Mouse (Mus musculus) embryonic stem cell, embryonic (primary cell): Measurements from ENCODE around the gene Gpr135.

ENCODE experiments used
- CTCF ChIA-PET, 4 experiments: fragments of 300-600 bp in 2 of 4; fragments of 350-600 bp in 2 of 4; sonication (Branson Sonifier 250); formaldehyde crosslinking; loops; one replicate each; lab custom pipeline; 2022; ENCODE audit warnings: inconsistent platforms in 2 of 4; lab: Charles Lee
- POLR2A ChIA-PET, 4 experiments: fragments of 300-600 bp in 2 of 4; fragments of 350-600 bp in 2 of 4; sonication (Branson Sonifier 250); formaldehyde crosslinking; loops; one replicate each; lab custom pipeline; 2022; ENCODE audit warnings: antibody characterized with exemption in 4 of 4, inconsistent platforms in 1 of 4; lab: Charles Lee

The Gpr135 gene

DNA sequence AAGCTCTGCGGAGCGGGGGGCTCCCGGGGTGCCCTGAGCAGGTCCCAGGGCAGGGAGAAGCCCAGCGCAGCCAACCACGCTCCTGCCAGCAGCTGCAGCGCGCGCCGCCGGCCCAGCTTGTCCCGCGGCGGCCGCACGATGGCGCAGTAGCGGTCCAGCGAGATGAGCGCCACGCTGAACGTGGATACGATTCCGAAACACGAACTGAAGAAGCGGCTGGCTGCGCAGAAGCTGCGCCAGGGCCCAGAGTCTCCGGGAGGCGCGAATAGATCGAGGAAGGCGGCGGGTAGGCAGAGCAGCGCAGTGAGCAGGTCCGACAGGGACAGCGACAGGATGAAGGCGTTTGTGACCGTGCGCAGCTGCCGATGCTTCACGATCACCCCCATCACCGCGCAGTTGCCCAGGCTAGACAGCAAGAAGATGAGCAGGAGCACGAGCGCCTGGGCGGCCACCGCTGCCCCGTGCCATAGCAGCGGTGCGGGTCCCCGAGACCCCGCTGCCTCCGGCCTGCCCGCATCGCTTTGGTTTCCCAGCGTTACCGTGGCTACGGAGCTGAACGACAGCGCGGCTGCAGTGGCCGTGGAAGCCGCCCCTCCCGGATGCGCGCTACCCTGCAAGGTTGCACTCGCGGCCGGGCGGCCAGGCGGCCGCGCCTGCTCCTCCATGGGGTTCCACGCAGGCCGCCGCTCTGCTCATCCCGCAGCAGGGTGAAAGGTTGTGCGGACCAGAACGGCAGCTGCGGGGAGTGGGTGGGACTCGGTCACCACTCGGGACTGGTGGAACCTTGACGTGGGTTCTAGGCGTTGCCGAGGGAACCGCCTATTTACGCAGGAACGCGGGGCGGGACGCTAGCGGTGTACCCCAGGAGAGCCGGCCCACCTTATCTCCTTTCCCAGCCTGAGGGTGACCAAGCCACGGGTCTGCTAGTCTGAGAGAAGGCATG, at the start of gene Gpr135:
Gene Gpr135, minus strand, starts transcription at position 799 of the 943 bp plus-strand sequence.
- ChIA-PET CTCF (interaction anchor here (0.6 to 1.9 kb wide), 24 partner anchors 11 to 1210 kb away, joined by 3 to 20 read pairs (median 4); partner anchors contain the start of genes Jkamp (in 2 of the 4) and L3hypdh (in 2 of the 4)), POLR2A (interaction anchor here (0.5 to 9.6 kb wide), 25 partner anchors 9 to 977 kb away, joined by 3 to 115 read pairs (median 5); partner anchors contain the start of genes Jkamp (in 4 of the 4) and L3hypdh (in 4 of the 4))

DNA sequence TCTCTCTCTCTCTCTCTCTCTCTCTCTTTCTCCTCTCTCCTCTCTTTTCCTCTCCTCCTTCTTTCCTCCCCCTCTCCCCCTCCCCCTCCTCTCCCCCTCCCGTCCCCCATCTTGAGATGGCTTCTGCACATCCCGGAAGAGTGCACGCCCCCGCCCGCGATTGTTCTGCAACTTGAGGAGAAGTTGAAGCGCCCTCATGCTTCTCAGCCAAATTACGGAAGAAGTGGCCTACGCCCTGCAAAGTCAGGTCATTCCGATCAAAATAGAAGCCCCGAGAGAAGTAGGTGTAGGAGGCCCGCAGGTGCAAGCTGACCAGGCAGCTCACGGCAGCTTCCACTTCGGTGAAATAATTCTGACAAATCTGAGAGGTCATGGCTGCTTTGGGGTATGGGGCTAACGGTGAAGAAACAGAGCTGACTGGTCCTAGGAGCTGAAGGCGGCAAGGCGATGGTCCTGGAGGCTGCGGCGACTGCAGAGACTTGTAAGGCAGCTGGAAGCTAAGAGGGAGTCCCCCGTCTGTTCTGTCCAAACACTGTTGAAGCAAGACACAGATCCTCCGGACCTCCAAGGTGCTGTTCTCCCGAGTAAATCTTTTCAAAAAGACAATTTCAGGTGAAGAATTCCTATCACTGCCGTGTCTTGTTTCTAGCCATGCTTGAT, 44.9 kb upstream of the Gpr135 start:
- CTCF ChIA-PET = interaction anchor here in 2 of 4 experiments (0.7 to 1.5 kb wide), 3 partner anchors 11 to 403 kb away, joined by 3 to 8 read pairs (median 4); no protein-coding TSS in a partner anchor
- POLR2A ChIA-PET = interaction anchor here in 2 of 4 experiments (0.6 to 1.7 kb wide), 3 partner anchors 30 to 137 kb away, joined by 3 to 8 read pairs (median 4); partner anchors contain the start of genes Jkamp (in 1 of the 2) and L3hypdh (in 1 of the 2)

- ChIA-PET CTCF (no interaction called here), POLR2A (interaction anchor here in 3 of 4 experiments (0.5 to 1.7 kb wide), 3 partner anchors 29 to 342 kb away, joined by 4 to 8 read pairs (median 6); partner anchors contain the start of genes Jkamp (in 2 of the 3) and L3hypdh (in 2 of the 3))
Measured at GRCm38 (mm10) chr12:72115126-72115525, 44.2 kb upstream of the Gpr135 start.

DNA sequence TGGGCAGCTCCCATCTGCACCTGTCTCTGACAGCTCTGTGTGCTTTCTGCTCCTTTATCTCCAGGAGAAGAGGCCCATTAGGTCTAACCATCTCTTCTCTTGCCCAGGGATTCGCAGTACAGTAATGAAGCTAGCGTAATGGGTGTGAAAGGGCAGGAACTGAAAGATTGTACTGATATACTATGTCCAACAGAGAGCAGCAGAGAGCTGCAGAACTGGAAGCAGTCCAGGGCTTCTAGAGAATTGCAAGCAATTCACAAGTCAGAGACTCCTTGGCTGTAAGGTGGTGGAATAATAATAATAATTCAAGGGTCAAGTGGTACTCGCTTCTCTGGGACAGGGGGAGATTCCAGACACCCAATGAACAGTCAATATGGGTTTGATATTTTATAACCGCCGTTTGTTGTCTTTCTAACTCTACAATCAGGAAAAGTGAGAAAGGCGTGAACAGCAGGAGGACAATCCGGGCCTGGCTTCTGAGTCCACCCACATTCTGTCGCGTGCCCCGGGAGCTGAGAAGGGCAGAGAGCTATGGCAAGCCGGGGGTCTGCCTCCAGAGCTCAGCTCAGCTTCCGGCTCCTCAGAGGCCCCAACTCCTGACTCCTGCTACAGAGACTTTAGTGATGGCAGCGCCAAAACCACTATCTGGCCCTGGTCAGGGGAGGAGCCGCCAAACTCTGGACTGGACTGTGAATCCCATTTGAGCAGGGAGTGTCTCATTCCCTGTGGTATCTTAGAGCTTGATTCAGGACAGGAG, 33.8 kb upstream of the Gpr135 start:
- ChIA-PET CTCF (interaction anchor here (0.5 to 2.3 kb wide), 31 partner anchors 8 to 872 kb away, joined by 3 to 22 read pairs (median 3); partner anchors contain the start of genes Jkamp (in 3 of the 4), L3hypdh (in 3 of the 4) and Gpr135 (in 2 of the 4)), POLR2A (interaction anchor here in 2 of 4 experiments (0.8 to 1.1 kb wide), 4 partner anchors 8 to 19 kb away, joined by 3 to 4 read pairs (median 4); partner anchors contain the start of genes Jkamp (in 1 of the 2) and L3hypdh (in 1 of the 2))

DNA sequence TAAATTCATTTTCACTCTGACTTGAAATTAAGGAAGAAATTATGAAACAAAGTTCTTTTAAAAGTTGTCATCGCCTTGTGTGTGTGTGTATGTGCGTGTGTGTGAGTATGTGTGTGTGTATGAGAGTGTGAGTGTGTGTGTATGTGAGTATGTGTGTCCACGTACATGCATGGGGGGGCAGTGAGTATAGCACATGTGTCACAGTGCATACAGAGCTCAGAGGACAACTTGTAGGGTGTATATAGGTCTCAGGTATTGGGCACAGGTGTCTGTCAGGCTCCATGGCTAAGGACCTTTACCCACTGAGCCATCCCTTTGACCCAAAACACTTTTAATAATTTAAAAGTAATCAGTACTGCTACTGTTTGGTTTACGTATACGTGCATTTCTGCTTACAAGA, 33.1 kb upstream of the Gpr135 start:
- POLR2A ChIA-PET = interaction anchor here in 1 of 4 experiments (1.0 kb wide), 1 partner anchor 18 kb away, joined by 3 read pairs; no protein-coding TSS in a partner anchor
- CTCF ChIA-PET = interaction anchor here (0.5 to 2.3 kb wide), 27 partner anchors 7 to 357 kb away, joined by 3 to 22 read pairs (median 4); partner anchors contain the start of genes Gpr135 (in 2 of the 4), Jkamp (in 2 of the 4) and L3hypdh (in 2 of the 4)

DNA sequence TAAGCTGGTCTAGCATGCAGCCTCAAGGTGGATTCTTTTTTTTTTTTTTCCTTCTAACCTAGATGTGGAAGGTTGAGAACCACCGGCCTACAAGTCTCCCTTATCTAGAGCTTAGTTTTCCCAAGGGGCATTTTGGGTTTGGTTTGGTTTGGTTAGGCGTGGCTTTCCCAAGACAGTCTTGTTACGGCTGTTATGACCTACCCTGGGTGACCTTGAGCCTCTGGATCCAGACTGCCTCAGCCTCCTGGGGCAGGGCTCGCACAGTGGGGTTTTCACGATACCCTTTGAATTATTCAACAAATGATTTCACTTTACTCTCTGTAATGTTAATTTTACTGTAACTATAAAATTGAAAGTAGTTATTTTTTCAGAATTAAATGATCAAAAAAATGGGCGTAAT, 31.9 kb upstream of the Gpr135 start:
- ChIA-PET POLR2A (interaction anchor here in 2 of 4 experiments (0.7 to 1.5 kb wide), 4 partner anchors 15 to 902 kb away, joined by 3 to 6 read pairs (median 4); partner anchors contain the start of genes Jkamp (in 1 of the 2) and L3hypdh (in 1 of the 2)), CTCF (interaction anchor here in 3 of 4 experiments (0.6 to 2.1 kb wide), 6 partner anchors 14 to 877 kb away, joined by 3 to 6 read pairs (median 3); no protein-coding TSS in a partner anchor)

GRCm38 (mm10) chr12:72096966-72097365, 26.0 kb upstream of the Gpr135 start:
- ChIA-PET CTCF (interaction anchor here in 1 of 4 experiments (0.7 to 1.7 kb wide), 2 partner anchors 8 to 321 kb away, joined by 3 to 5 read pairs; no protein-coding TSS in a partner anchor), POLR2A (interaction anchor here in 2 of 4 experiments (0.5 to 2.0 kb wide), 4 partner anchors 9 to 724 kb away, joined by 3 to 8 read pairs (median 3); partner anchors contain the start of genes Jkamp (in 2 of the 2) and L3hypdh (in 2 of the 2))

- ChIA-PET CTCF (no interaction called here), POLR2A (interaction anchor here in 1 of 4 experiments (1.0 kb wide), 1 partner anchor 9 kb away, joined by 3 read pairs; no protein-coding TSS in a partner anchor)
Measured at GRCm38 (mm10) chr12:72089802-72090201, 18.9 kb upstream of the Gpr135 start.

DNA sequence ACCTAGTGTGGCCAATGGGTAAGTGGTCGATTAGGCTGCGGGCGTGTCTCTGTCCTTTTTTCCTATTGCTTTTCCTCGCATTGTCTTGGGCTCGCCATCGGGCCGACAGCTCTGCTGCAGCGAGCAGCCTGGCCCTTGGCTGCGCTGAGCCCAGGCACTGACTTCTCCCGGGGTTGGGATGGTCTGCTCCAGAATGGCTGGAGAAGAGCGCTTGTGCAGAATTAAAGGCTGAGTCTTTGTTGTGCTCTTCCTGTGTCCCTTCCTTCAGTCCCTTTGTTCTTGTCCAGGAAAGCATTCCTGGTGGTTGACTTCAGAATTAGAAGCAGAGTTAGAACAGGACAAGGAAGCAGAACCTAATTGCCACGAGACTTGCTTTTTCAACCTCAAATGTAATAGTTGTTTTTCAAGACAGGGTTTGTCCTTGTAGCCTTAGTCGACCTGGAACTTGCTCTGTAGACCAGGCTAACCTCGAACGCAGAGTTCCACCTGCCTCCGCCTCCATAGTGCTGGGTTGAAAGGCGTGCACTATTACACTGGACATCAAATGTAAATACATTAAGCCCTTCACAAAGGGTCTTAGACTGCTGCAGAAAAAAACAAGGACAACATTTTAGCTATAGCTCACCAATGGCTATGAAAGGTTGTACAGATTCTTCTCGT, 15.4 kb upstream of the Gpr135 start:
- ChIA-PET POLR2A (interaction anchor here (0.5 to 8.3 kb wide), 60 partner anchors 8 to 1817 kb away, joined by 3 to 115 read pairs (median 4); partner anchors contain the start of genes 2700049A03Rik (in 2 of the 4), Gpr135 (in 2 of the 4), Arid4a (in 1 of the 4) and Daam1 (in 1 of the 4)), CTCF (interaction anchor here in 3 of 4 experiments (0.5 to 4.3 kb wide), 12 partner anchors 9 to 375 kb away, joined by 3 to 18 read pairs (median 4); partner anchors contain the start of gene Gpr135 (in 1 of the 3))

DNA sequence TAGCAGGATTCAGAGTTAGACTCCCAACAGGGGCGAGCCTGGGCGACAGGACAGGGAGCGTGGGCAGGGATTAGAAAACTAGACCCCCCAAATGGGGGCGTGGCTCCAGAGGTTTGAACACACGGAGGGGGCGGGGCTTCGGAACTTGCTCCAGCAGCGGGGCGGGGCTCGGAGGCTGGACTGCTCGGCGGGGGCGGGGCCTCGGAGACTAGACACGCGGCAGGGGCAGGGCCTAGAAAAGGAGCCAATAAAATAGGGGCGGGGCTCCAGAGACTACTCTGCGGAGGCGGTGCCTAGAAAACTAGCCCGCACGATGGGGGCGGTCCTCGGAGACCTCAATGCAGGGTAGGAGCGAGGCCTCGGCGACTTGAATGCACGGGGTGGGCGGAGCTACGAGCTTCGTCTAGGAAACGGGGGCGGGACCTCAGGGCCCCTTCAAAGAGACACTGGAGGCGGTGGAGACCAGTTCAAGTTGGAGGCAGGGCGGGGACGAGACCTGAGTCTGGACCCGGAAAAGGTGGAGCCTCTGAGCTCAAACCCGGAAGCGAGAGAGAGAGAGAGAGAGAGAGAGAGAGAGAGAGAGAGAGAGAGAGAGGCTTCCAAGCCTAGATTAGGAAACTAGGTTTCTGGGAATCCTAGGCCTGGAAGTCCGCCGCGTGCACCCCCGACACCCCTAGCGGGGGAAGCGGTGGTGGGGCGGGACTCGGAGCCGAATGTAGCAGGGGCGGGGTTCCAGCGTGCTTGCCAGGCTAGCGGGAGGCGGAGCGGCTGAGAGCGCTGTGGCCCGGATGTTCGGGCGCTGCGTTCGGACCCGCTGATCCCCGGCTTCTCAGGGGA, 14.6 kb upstream of the Gpr135 start, which contains the start of the genes L3hypdh and Jkamp:
Gene L3hypdh, minus strand, starts transcription at position 111 of the 837 bp plus-strand sequence.
Gene Jkamp, plus strand, starts transcription at position 261 of the 837 bp plus-strand sequence.
- ChIA-PET POLR2A (interaction anchor here (0.5 to 8.3 kb wide), 85 partner anchors 9 to 1816 kb away, joined by 3 to 115 read pairs (median 4); partner anchors contain the start of genes 2700049A03Rik (in 2 of the 4), Gpr135 (in 2 of the 4), Arid4a (in 1 of the 4) and Daam1 (in 1 of the 4)), CTCF (interaction anchor here (0.5 to 4.3 kb wide), 18 partner anchors 10 to 574 kb away, joined by 3 to 18 read pairs (median 4); partner anchors contain the start of gene Gpr135 (in 1 of the 4))

DNA sequence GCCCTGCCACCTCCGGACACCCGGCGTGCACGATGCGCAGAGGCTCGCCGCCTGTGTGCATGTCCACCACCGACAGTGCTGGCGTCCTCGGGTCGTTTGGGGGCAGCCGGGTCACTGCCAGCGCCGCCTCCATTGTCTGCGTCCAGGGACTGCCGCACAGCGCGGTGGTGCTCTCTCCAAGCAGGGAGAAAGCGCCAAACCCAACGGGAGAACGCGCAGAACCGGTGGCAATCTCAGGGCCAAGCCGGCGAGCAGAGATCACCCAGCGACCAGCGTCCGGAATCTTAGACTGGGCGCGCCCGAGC, 14.1 kb upstream of the Gpr135 start:
- ChIA-PET POLR2A (interaction anchor here (0.6 to 8.3 kb wide), 52 partner anchors 8 to 1115 kb away, joined by 3 to 115 read pairs (median 4); partner anchors contain the start of genes 2700049A03Rik (in 2 of the 4), Gpr135 (in 2 of the 4), Arid4a (in 1 of the 4) and Daam1 (in 1 of the 4)), CTCF (interaction anchor here in 2 of 4 experiments (1.1 to 4.3 kb wide), 7 partner anchors 15 to 376 kb away, joined by 3 to 18 read pairs (median 10); partner anchors contain the start of gene Gpr135 (in 1 of the 2))

DNA sequence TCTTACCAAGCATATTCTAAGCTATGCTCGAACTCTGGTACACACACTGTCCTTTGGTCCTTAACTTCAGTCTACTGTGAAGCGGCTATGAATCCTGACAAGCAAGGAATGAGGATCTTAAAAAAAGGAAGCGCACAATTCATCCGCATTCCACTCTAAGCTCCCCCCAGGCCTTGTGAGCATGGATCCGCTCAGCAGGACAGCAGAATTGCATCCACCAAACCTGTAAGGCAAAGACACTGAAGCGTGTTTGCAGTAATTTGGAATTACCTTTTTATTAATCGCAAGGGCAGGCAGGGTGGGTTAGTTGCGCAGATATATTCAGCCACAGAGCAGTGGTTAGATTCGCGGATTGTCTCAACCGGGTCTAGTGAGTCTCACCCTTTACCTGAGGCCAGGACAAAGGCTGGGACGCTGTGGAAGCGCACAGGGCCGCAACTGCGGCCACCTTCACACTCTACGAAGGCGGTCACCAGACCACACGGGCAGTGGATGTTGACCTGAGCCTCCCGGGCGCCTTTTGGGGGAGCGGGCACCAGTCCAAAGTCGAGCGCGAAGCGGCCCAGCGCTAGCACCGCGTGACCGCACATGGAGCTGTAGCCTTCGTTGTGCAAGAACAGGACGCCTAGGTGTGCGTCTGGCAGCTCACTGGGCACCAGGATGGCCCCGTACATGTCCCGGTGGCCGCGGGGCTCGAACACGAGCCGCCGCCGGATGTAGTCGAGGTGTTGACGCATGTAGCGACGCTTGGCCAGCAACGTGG, 13.5 kb upstream of the Gpr135 start:
- POLR2A ChIA-PET = interaction anchor here in 3 of 4 experiments (0.6 to 8.3 kb wide), 22 partner anchors 12 to 1069 kb away, joined by 3 to 115 read pairs (median 8); partner anchors contain the start of genes Gpr135 (in 2 of the 3) and Arid4a (in 1 of the 3)
- CTCF ChIA-PET = interaction anchor here in 2 of 4 experiments (0.6 to 4.3 kb wide), 8 partner anchors 13 to 316 kb away, joined by 3 to 18 read pairs (median 10); partner anchors contain the start of gene Gpr135 (in 2 of the 2)

DNA sequence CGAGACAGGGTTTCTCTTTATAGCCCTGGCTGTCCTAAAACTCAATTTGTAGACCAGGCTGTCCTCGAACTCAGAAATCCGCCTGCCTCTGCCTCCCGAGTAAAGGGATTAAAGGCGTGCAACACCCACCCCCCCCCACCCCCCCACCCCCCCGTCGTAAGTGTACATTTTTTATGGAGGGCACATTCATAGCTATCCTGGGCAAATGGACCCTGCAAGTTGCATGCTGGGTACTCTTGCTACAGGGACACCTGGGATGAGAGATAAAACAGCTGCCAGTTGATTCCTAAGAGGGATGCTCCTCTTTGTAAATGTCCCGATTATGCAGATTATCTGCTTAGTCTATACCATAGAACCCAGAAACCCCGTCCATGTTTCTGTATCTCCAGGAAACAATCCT, 12.3 kb upstream of the Gpr135 start:
- ChIA-PET POLR2A (interaction anchor here (0.6 to 8.3 kb wide), 26 partner anchors 9 to 1537 kb away, joined by 3 to 115 read pairs (median 4); partner anchors contain the start of gene Gpr135 (in 3 of the 4)), CTCF (interaction anchor here (0.6 to 4.3 kb wide), 14 partner anchors 12 to 1061 kb away, joined by 3 to 18 read pairs (median 5); partner anchors contain the start of gene Gpr135 (in 2 of the 4))
